Mouse (Mus musculus) heart, embryonic 16.5 days (tissue): ENCODE measurements around the gene Lsm14a. TPM values are rescaled to one million over a fixed set of nuclear protein-coding genes. Genes with fewer than 3 reads are reported as not detected.

Experiments
- ATAC-seq: fragments of 200-750 bp; cut with Nextera tagmentation; replicated peaks from 2 replicates; pipeline ENCODE4 v1.8.0; 2017; ENCODE audit warnings: moderate number of reproducible peaks; ENCODE audit not compliant: insufficient read depth, low FRiP score; ENCODE audit errors: extremely low read depth
- H3K27ac ChIP-seq: fragments of 300-500 bp; sonication (generic); 2 replicates; pipeline ENCODE4 v1.5.1; 2014; ENCODE audit warnings: mild to moderate bottlenecking, low read length, control low read depth, moderate library complexity
- H3K27me3 ChIP-seq: fragments of 300-500 bp; sonication (generic); 2 replicates; pipeline ENCODE4 v1.6.1; 2014; ENCODE audit warnings: low read length, mixed read lengths; ENCODE audit not compliant: control insufficient read depth, insufficient read depth
- H3K36me3 ChIP-seq: fragments of 300-500 bp; sonication (generic); 2 replicates; pipeline ENCODE4 v1.6.1; 2014; ENCODE audit not compliant: control insufficient read depth, insufficient read depth
- H3K4me1 ChIP-seq: fragments of 300-500 bp; sonication (generic); 2 replicates; pipeline ENCODE4 v1.6.1; 2014; ENCODE audit warnings: low read length, mixed read lengths; ENCODE audit not compliant: control insufficient read depth, insufficient read depth
- H3K4me2 ChIP-seq: fragments of 300-500 bp; sonication (generic); 2 replicates; pipeline ENCODE4 v1.6.1; 2014; ENCODE audit warnings: low read depth, mild to moderate bottlenecking, control low read depth, low read length
- H3K4me3 ChIP-seq: fragments of 300-500 bp; sonication (generic); 2 replicates; pipeline ENCODE4 v1.5.1; 2014; ENCODE audit warnings: mild to moderate bottlenecking, control low read depth, low read length
- H3K9ac ChIP-seq: fragments of 300-500 bp; sonication (generic); 2 replicates; pipeline ENCODE4 v1.6.1; 2014; ENCODE audit warnings: low read length, control low read depth
- H3K9me3 ChIP-seq: fragments of 300-500 bp; sonication (generic); replicated peaks from 2 replicates; pipeline ENCODE4 v1.6.1; 2016; ENCODE audit warnings: low read length; ENCODE audit not compliant: control insufficient read depth
- WGBS: fragments of 180-500 bp; shearing (Covaris S2); extraction: QIAGEN DNeasy Blood & Tissue Kit; methylation state at CpG from one replicate; pipeline ENCODE4 v1.1.7; 2014; 5-methylcytosine and 5-hydroxymethylcytosine counted together
- polyA plus RNA-seq: library from polyadenylated mRNA; unstranded; fragments of >200 nt; fragmentation: Nextera tagmentation; extraction: Ambion mirVana; gene quantifications from 2 replicates; pipeline ENCODE4 v1.2.1, GENCODE M21; 2015

Gene Lsm14a
- 64.0 and 67.6 TPM in 2 replicates for polyA plus RNA-seq

DNA sequence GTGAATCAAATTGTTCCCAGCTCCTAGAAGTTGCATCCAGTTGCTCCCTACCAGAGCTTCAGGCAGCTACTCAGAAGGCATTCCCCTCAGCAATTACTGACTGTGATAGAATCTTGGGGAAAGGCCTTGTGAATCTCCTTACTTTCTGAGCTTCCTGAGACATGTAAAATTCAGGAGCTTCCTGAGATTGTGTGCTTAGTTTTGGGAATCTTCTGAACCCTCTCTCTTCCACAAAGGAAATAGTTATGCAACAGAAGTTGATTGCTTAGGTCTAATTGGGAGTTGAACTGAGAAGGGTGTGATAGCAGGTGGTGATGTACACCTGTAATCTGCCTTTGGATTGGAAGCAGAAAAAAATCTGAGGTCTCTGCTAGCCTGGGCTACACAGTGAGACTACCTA lies at the start of gene Lsm14a:
Lsm14a (minus strand) TSS at position 101 of the 400 bp plus-strand sequence.
- no peaks in the 10 kb centered on the region for H3K36me3 ChIP-seq
- peaks cover 7% of the 10 kb centered on the region for H3K4me1 ChIP-seq
- no peak within 1 kb of the TSS for H3K4me3 ChIP-seq
- no peak within 1 kb of the TSS for H3K4me2 ChIP-seq
- H3K27ac ChIP-seq = no peak within 1 kb of the TSS
- H3K9ac ChIP-seq = no peak within 1 kb of the TSS
- H3K9me3 ChIP-seq = no peaks in the 10 kb centered on the region
- H3K27me3 ChIP-seq = no peaks in the 10 kb centered on the region
- ATAC-seq = no peak

- Histone ChIP-seq H3K4me1 (no peaks in the 10 kb centered on the region), H3K9me3 (no peaks in the 10 kb centered on the region), H3K27me3 (no peaks in the 10 kb centered on the region; the same call in 1 of the 2 replicates), H3K27ac (no peak overlapping the region), H3K4me2 (no peak overlapping the region), H3K4me3 (no peak overlapping the region), H3K9ac (no peak overlapping the region), H3K36me3 (no peaks in the 10 kb centered on the region)
- ATAC-seq = no peak
- 40% methylated on average over 6 of the region's 6 CpGs for WGBS
These were observed 45.8 kb upstream of the Lsm14a start for GRCm38 (mm10) chr7:34438903-34439302.

- Histone ChIP-seq H3K4me1 (no peaks in the 10 kb centered on the region), H3K9me3 (no peaks in the 10 kb centered on the region), H3K9ac (no peak overlapping the region), H3K27ac (no peak overlapping the region), H3K27me3 (no peaks in the 10 kb centered on the region; the same call in 1 of the 2 replicates), H3K4me3 (no peak overlapping the region), H3K36me3 (no peaks in the 10 kb centered on the region), H3K4me2 (no peak overlapping the region)
- WGBS = 78% methylated on average over 1 of the region's 1 CpGs
- no peak for ATAC-seq
These were observed 40.5 kb upstream of the Lsm14a start for GRCm38 (mm10) chr7:34433597-34433996.

DNA sequence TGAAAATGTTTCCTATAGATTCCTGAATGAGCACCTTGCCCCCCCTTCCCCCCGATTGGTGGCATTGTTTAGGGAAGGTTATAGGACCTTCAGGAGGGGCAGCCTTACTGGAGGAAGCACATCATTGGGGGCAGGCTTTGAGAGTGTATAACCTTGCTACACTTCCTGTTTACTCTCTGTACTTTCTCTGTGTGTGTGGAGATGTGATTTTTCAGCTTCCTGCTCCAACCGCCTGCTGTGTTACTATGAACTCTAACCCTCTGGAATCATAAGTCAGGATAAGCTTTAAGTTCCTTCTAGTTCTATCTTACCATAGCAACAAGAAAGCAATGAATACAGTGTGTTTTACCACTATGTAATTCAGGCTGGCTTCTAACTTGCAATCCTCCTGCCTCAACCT lies 28.1 kb upstream of the Lsm14a start:
- Histone ChIP-seq H3K27ac (no peak overlapping the region), H3K27me3 (no peaks in the 10 kb centered on the region), H3K4me1 (no peaks in the 10 kb centered on the region), H3K9ac (no peak overlapping the region), H3K9me3 (no peaks in the 10 kb centered on the region), H3K36me3 (no peaks in the 10 kb centered on the region), H3K4me2 (no peak overlapping the region), H3K4me3 (no peak overlapping the region)
- ATAC-seq = no peak
- WGBS = 69% methylated on average over 2 of the region's 2 CpGs

DNA sequence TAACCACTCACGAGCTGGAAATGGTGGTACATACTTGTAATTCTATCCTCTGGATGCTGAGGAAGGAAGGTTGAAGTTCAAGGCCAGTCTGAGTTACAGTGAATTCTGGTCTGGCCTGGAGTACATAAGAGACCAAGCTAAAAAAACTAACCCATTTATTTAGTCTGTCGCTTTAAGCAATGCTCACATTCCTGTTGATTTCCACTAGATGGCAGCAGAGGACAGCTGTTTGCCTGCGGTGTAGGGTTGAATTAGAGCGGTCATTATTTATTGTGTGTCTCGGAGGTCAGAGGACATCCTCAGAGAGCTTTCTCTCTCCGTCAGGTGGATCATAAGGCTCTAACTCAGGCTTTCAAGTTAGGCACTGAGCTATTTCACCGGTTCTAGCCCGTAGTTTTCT lies 14.4 kb upstream of the Lsm14a start:
- no peaks in the 10 kb centered on the region for H3K27me3 ChIP-seq
- WGBS = 10% methylated on average over 8 of the region's 8 CpGs
- H3K36me3 ChIP-seq = no peaks in the 10 kb centered on the region
- no peak overlapping the region for H3K4me3 ChIP-seq
- no peaks in the 10 kb centered on the region for H3K4me1 ChIP-seq
- H3K9ac ChIP-seq = no peak overlapping the region
- peak; percentile 60 for ATAC-seq
- H3K9me3 ChIP-seq = no peaks in the 10 kb centered on the region; the same call in 1 of the 2 replicates
- H3K27ac ChIP-seq = no peak overlapping the region
- H3K4me2 ChIP-seq = no peak overlapping the region

GRCm38 (mm10) chr7:34403876-34404275 lies 10.8 kb upstream of the Lsm14a start:
- no peak overlapping the region for H3K4me3 ChIP-seq
- no peak for ATAC-seq
- no peak overlapping the region for H3K9ac ChIP-seq
- no peak overlapping the region for H3K4me2 ChIP-seq
- 65% methylated on average over 11 of the region's 11 CpGs for WGBS
- H3K27ac ChIP-seq = no peak overlapping the region
- no peaks in the 10 kb centered on the region for H3K27me3 ChIP-seq
- H3K36me3 ChIP-seq = no peaks in the 10 kb centered on the region
- no peaks in the 10 kb centered on the region for H3K4me1 ChIP-seq
- H3K9me3 ChIP-seq = no peaks in the 10 kb centered on the region

DNA sequence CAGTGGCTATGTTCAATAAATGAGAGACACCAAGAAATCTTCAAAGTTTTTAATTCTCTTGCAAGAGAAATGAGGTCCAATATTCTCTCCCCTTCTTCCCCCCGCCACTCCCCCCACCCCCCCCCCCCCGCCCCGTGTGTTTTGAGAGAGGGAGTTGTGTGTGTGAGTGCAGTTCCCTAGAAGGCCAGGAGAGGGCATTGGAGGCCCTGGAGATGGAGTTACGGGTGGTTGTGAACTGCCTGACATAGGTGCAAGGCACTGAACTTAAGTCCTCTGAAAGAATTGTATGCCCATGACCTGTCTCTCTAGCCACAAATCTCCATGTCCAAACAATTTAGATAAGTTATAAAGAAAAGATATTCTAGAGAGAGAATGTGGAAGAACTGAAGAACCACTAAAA lies 7.0 kb upstream of the Lsm14a start:
- H3K9me3 ChIP-seq = no peaks in the 10 kb centered on the region
- no peak for ATAC-seq
- H3K9ac ChIP-seq = no peak overlapping the region
- H3K4me3 ChIP-seq = no peak overlapping the region
- 50% methylated on average over 4 of the region's 4 CpGs for WGBS
- no peaks in the 10 kb centered on the region for H3K27me3 ChIP-seq
- H3K27ac ChIP-seq = no peak overlapping the region
- no peak overlapping the region for H3K4me2 ChIP-seq
- no peaks in the 10 kb centered on the region for H3K4me1 ChIP-seq
- H3K36me3 ChIP-seq = no peaks in the 10 kb centered on the region

DNA sequence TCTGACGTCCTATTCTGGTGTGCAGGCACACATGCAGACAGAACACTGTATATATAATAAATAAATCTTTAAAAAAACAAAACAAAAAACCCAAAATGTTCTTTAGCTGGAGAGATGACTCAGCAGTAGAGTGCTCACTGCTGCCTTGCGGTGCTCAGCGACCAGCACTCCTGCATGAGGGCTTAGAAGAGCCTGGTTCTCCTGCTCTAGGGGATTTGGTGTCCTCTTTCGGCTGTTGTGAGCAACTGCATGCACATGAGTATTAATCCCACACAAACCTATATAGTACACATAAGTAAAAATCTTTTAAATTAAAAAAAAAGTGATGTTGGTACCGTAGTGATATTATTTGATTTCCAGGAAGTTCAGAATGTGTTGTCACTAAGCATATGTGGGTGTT lies 5.7 kb upstream of the Lsm14a start:
- no peak overlapping the region for H3K4me2 ChIP-seq
- H3K4me3 ChIP-seq = no peak overlapping the region
- H3K27ac ChIP-seq = no peak overlapping the region
- 79% methylated on average over 5 of the region's 5 CpGs for WGBS
- H3K9ac ChIP-seq = no peak overlapping the region
- H3K27me3 ChIP-seq = no peaks in the 10 kb centered on the region
- no peaks in the 10 kb centered on the region for H3K36me3 ChIP-seq
- H3K4me1 ChIP-seq = no peaks in the 10 kb centered on the region
- no peaks in the 10 kb centered on the region for H3K9me3 ChIP-seq
- ATAC-seq = no peak

DNA sequence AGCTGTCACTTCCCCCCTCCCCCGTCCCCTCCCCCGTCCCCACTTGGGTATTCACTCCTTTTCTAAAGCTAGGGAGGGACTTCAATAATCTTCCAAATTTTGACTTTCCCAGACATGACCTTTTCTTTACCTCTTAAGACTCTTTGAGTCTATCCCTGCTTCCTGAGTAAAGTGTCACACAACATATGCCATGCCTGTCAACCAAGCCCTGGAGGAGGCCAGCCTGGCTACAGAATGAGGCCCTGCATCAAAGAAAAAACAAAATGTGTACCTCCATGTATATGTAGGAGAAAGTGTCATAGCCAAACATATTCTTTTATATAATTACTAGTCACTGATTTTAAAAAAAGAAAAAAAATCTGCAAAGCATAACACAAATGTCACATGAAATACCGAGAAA lies 3.7 kb upstream of the Lsm14a start:
- 68% methylated on average over 3 of the region's 3 CpGs for WGBS
- ATAC-seq = no peak

DNA sequence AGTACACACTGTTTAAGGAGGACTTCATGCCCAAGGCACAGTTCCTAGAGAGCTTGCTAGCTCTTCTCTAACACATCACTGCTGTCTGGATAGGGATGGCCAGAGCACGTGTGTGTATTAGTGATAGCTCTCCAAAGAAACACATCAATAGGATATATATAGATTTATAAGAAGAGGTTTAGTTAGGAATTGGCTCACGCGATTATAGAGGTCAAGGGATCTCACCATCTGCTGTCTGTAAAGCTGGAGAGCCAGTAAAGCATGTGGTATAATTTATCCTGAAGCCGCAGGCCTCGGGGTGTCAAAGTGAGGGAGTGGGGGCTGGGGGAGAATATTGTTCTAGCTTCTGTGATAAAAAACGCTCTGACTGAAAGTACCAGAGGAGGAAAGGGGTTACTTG lies 2.6 kb upstream of the Lsm14a start:
- H3K9ac ChIP-seq = no peak overlapping the region
- no peaks in the 10 kb centered on the region for H3K9me3 ChIP-seq
- H3K36me3 ChIP-seq = no peaks in the 10 kb centered on the region
- no peak for ATAC-seq
- H3K27ac ChIP-seq = no peak overlapping the region
- 71% methylated on average over 6 of the region's 6 CpGs for WGBS
- no peak overlapping the region for H3K4me2 ChIP-seq
- H3K27me3 ChIP-seq = no peaks in the 10 kb centered on the region
- no peak overlapping the region for H3K4me3 ChIP-seq
- H3K4me1 ChIP-seq = peaks cover 2% of the 10 kb centered on the region

More for the DNA sequence above, 3.7 kb upstream of the Lsm14a start:
- Histone ChIP-seq H3K4me2 (no peak overlapping the region), H3K9me3 (no peaks in the 10 kb centered on the region), H3K27me3 (no peaks in the 10 kb centered on the region), H3K4me1 (no peaks in the 10 kb centered on the region), H3K9ac (no peak overlapping the region), H3K36me3 (no peaks in the 10 kb centered on the region), H3K4me3 (no peak overlapping the region), H3K27ac (no peak overlapping the region)
